Mouse (Mus musculus) natural killer cell, adult 2 months (primary cell): ENCODE data around the gene Tigit.

Experiments
- DNase-seq, 2 experiments: peaks; one replicate each; pipeline ENCODE4 v3.0.0; 2022; ENCODE audit warnings: low spot score in 2 of 2

The Tigit gene

GRCm38 (mm10) chr16:43663978-43664579 is at the start of gene Tigit:
TSS of gene Tigit (minus strand) at chr16:43664146.
- peak; percentile 54 to 78 for DNase-seq

DNA sequence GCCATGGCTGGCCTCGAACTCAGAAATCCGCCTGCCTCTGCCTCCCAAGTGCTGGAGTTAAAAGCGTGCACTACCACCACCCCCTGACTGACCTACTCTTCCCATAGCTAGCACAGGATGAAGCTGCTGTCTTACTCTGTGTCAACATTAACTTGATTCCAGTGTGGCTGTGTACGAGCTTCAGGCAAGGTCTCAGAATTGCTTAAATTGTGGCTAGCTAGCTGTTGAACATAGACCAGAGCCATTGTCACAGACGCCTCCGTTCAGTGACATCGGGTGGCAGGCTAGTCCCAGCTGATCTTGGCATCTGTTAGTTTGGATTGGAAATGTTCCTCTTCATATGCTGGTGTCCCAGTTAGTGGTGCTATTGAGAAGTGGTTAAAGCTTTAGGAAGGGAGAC is 47.4 kb upstream of the Tigit start:
- no peak for DNase-seq

GRCm38 (mm10) chr16:43710651-43711050 is 46.7 kb upstream of the Tigit start:
- DNase-seq = no peak

GRCm38 (mm10) chr16:43710134-43710475 is 46.2 kb upstream of the Tigit start:
- DNase-seq = no peak

GRCm38 (mm10) chr16:43709432-43710133 is 45.6 kb upstream of the Tigit start:
- DNase-seq = peak; percentile 56 to 62

- DNase-seq = peak; percentile 12 to 25
Measured at GRCm38 (mm10) chr16:43709062-43709413, 45.1 kb upstream of the Tigit start.

DNA sequence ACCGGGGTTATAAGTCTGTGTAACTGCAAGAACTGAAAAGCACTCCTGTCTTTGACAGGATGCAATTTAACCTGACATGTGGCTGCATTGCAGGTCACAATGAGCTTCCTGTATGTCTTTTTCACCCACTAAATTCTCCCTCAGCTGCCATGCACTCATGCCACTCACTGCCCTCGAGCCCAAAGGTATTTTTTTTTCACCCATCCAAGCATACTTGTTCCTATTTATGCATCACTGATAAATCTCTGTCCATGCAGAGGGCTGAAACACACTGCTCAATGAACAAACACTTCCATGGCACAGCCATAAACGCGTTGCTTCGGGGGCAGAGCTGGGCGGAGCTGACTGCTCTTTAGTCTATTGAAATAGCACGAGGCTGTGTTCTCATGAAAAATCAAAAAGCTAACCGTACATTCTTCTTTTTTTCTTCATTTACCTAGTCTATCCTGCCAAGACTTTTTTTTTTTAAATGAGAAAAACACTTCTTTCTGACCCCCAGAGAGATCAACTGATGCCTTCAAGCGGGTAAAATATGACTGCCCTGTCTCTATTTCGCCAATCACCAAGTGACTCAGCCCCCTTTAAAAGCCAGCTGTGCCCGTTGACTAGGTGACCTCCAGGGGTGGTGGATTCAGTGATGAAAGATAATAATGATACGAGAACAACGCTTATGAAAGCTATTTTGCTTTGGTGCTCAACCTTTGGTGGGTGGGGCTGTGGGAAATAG is 44.6 kb upstream of the Tigit start:
- peak; percentile 28 to 43 for DNase-seq

- peak; percentile 22 to 49 for DNase-seq
Measured at GRCm38 (mm10) chr16:43701765-43702504, 38.0 kb upstream of the Tigit start.

GRCm38 (mm10) chr16:43700575-43700974 is 36.6 kb upstream of the Tigit start:
- DNase-seq = no peak

DNA sequence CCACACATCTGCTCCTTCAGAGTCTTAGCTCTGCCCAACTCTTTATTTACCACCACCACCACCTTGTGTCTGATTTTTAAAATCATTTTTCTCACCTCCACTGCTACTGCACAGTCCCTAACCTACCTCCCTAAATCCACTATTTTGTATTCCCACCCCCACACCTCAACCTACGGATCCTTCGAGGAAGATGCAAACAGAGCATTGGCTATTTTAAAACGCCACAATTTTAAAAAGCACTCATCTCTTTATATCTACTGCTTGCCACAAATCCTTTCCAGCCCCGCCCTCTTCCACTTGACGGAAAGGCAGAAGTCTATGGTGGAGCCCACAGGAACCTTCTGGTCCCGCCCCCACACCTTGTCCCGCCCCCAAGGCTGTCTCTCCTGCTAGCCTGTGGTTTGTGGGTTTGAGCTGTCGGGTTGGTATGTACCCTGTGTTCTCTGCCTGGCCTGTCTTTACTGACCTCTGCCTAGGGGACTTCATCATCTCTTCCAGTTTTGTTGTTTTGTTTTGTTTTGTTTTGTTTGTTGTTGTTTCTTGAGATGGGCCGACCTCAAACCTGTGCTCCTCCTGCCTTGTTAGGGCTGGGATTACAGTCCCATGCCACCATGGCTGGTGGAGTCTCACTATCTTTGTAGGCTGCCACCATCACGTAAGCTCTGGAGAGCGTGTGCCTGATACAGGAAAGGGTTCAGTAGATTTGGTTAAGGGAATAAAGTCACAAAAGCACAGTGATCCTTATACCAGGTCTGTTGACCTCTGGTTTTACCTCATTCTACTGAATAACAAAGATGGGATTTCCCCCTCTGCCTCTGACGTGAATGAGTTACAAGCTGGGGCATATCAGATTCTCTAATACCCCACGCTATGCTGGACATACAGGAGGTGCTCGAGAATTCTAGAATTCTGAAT is 35.0 kb upstream of the Tigit start:
- DNase-seq = peak; percentile 84 to 85

DNA sequence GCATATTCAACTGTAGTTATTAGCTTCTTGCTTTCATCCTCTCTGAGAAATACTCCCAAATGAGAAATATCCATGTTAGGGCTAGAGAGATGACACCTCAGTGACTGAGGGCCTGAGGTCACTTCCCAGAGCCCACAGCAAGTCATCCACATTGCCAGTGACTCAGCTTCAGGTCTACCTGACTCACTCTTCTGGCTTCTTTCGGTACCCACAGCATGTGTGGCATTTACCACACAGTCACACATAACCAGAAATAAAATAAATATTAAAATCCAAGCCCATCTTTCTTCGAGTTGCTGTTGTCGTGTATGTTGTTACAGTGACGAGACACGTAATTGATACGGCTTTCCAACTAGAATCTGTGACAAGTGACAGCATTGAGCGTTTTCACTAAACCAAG is 33.8 kb upstream of the Tigit start:
- no peak for DNase-seq

GRCm38 (mm10) chr16:43695852-43696251 is 31.9 kb upstream of the Tigit start:
- no peak for DNase-seq

DNA sequence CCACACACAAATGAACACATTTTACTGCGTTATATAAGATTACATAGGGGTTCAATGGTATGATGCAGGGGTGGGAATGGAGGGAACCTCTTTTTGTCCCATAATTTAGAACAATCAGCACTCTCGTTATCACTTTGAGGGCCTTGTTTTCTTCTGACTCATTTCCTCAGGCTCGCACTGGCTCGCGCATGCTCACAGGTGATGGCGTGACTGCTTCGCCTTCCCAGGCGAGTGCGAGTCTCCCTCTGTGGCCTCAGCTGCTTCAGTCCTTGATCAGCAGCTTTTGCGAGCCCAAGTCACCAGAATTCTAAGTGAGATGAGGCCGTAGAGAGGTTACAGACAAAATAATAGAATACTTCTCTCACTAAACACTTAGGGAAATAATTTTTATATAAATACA is 30.2 kb upstream of the Tigit start:
- DNase-seq = no peak

DNA sequence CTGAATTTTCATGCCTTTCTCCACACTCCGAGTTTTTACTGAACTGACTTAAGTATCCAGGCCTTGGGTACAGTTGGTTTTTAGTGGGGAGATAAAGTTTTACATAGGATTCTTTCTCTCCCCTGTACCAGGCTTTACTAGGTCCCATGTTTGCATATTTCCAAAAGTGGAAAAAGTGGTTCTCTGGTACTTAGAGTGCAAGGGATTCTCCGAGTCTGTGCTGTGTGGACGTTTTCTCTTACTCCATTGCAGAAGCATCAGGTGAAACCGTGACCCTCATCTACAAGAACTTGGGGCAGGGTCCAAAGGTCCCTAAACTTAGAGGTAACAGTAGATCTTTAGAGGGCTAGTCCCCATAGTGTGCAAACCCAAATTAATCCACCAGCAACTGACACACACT is 28.7 kb upstream of the Tigit start:
- no peak for DNase-seq

DNA sequence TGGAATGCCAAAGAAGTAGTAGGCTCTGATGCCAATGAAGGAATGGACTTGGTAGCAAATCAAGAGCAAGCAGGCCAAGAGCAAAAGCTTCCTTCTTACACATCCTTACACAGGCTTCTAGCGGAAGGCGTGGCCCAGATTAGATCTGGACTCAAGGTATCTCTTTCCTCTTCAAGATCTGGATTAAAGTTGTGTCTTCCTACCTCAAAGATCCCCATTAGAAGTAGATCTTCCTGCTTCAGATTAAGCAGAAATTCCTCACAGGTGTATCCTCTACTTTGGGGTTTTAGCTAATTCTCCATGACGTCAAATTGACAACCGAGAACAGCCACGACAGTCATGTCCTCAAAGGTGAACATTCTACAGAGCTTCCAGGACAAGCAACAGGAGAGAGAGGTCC is 27.8 kb upstream of the Tigit start:
- no peak for DNase-seq

DNA sequence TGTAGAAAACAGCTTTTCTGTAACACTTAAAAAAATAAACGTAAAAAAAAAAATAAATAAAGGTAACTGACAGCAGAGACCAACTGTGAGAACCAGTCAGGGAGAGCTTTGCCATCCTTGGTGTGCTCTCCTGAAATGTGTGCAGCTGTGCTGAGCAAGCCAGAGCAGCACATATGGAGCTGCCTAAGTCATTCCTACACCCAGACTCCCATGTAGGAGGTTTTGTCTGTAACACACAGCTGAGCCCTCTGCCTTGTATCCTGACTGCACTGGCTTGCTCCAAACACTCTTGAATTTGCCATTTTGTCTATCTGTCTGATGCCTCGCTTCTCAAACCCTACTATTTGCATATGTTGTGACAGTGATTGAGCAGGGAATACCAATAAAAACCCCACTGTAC is 27.0 kb upstream of the Tigit start:
- no peak for DNase-seq

- DNase-seq = peak; percentile 61 to 79
Measured at GRCm38 (mm10) chr16:43690211-43690690, 26.3 kb upstream of the Tigit start.

- DNase-seq = no peak
Measured at GRCm38 (mm10) chr16:43687968-43688367, 24.0 kb upstream of the Tigit start.

GRCm38 (mm10) chr16:43674400-43674799 is 10.5 kb upstream of the Tigit start:
- no peak for DNase-seq

DNA sequence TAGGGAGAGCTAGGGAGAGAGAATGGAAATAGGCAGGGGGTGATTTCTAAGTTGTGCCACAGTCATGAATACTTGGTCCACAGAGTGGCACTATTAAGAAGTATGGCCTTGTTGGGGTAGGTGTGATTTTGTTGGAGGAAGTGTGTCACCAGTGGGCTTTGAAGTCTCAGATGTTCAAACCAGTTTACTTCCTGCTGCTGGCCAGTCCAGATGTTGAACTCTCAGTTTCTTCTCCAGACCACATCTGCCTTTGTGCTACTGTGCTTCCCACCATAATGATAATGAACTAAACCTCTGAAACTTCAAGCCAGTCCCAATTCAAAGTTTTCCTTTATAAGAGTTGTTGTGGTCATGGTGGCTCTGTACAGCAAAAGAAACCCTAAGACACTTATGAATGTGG is 8.8 kb upstream of the Tigit start:
- peak in 1 of 2 experiments; percentile 47 for DNase-seq

DNA sequence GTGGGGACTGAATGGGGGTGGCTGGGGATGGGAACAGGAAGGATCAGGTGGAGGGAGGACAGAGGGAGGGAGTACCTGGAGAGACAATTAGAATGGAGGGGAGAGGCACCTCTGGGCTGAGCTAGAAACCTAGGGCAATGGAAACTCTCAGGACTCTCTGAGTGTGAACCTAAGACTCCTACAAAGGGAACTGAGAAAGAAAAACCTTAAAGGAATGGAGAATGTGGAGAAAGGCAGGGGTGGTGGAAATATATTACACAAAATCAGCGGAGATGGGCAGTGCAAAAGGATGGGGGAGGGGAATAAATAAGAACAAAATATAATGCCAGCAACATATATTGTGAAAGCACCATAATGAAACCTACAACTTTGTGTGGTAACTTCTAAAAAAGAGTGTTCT is 8.0 kb upstream of the Tigit start:
- no peak for DNase-seq
